Mouse (Mus musculus) midbrain, embryonic 15.5 days (tissue): Measurements from ENCODE around the gene Spop. TPM values are rescaled to one million over a fixed set of nuclear protein-coding genes. Genes with fewer than 3 reads are reported as not detected.
A peak's percentile ranks its signal among the peaks of the same experiment; 100 is the strongest.

Experiments used
- ATAC-seq: fragments of 200-750 bp; cut with Nextera tagmentation; replicated peaks from 2 replicates; pipeline ENCODE4 v1.8.0; 2017; ENCODE audit warnings: moderate TSS enrichment
- H3K27ac ChIP-seq: fragments of 300-500 bp; sonication (generic); 2 replicates; pipeline ENCODE4 v1.5.1; 2015; ENCODE audit warnings: mild to moderate bottlenecking, inconsistent platforms
- H3K27me3 ChIP-seq: fragments of 300-500 bp; sonication (generic); replicated peaks from 2 replicates; pipeline ENCODE4 v1.6.1; 2015; ENCODE audit warnings: inconsistent platforms
- H3K36me3 ChIP-seq: fragments of 300-500 bp; sonication (generic); replicated peaks from 2 replicates; pipeline ENCODE4 v1.6.1; 2015; ENCODE audit warnings: inconsistent platforms
- H3K4me1 ChIP-seq: fragments of 300-500 bp; sonication (generic); 2 replicates; pipeline ENCODE4 v1.6.1; 2015; ENCODE audit warnings: inconsistent platforms
- H3K4me2 ChIP-seq: fragments of 300-500 bp; sonication (generic); 2 replicates; pipeline ENCODE4 v1.6.1; 2015; ENCODE audit warnings: inconsistent platforms, mild to moderate bottlenecking, moderate library complexity
- H3K4me3 ChIP-seq: fragments of 300-500 bp; sonication (generic); 2 replicates; pipeline ENCODE4 v1.5.1; 2015; ENCODE audit warnings: mild to moderate bottlenecking, inconsistent platforms
- H3K9ac ChIP-seq: fragments of 300-500 bp; sonication (generic); 2 replicates; pipeline ENCODE4 v1.6.1; 2015; ENCODE audit warnings: mild to moderate bottlenecking, inconsistent platforms
- H3K9me3 ChIP-seq: fragments of 300-500 bp; sonication (generic); 2 replicates; pipeline ENCODE4 v1.6.1; 2016; ENCODE audit warnings: inconsistent platforms
- WGBS: fragments of 180-500 bp; shearing (Covaris S2); methylation state at CpG from one replicate; pipeline ENCODE4 v1.1.7; 2015; ENCODE audit warnings: mixed read lengths; 5-methylcytosine and 5-hydroxymethylcytosine counted together
- polyA plus RNA-seq: library from polyadenylated mRNA; unstranded; fragments of >200 nt; fragmentation: Nextera tagmentation; extraction: Ambion mirVana; gene quantifications from 2 replicates; pipeline ENCODE4 v1.2.1, GENCODE M21; 2015

Gene Spop
- 208 and 234 TPM in 2 replicates for polyA plus RNA-seq

- Histone ChIP-seq H3K27me3 (no peaks in the 10 kb centered on the region; the same call in 1 of the 2 replicates), H3K9me3 (no peaks in the 10 kb centered on the region), H3K9ac (peak within 1 kb of the TSS; percentile 77), H3K4me1 (peaks cover 26% of the 10 kb centered on the region), H3K27ac (peak within 1 kb of the TSS; percentile 95), H3K4me2 (peak within 1 kb of the TSS; percentile 69), H3K36me3 (no peaks in the 10 kb centered on the region), H3K4me3 (peak within 1 kb of the TSS; percentile 63)
- ATAC-seq, result peak; percentile 88
- WGBS, result 3% methylated on average over 39 of the region's 58 CpGs
Observed at GRCm38 (mm10) chr11:95413641-95414535, at the start of gene Spop. Gene Spop (plus strand): TSS chr11:95414080.

- ATAC-seq, result no peak
- 87% methylated on average over 5 of the region's 5 CpGs for WGBS
- no peak overlapping the region for H3K27ac ChIP-seq
- no peaks in the 10 kb centered on the region for H3K27me3 ChIP-seq
- H3K36me3 ChIP-seq, result no peaks in the 10 kb centered on the region
- H3K9ac ChIP-seq, result no peak overlapping the region
- no peak overlapping the region for H3K4me2 ChIP-seq
- no peaks in the 10 kb centered on the region for H3K9me3 ChIP-seq
- no peak overlapping the region for H3K4me3 ChIP-seq
- H3K4me1 ChIP-seq, result no peaks in the 10 kb centered on the region
Observed at GRCm38 (mm10) chr11:95364388-95364787, 49.5 kb upstream of the Spop start.

GRCm38 (mm10) chr11:95365596-95365995 lies 48.3 kb upstream of the Spop start:
- Histone ChIP-seq H3K9ac (no peak overlapping the region), H3K36me3 (no peaks in the 10 kb centered on the region), H3K27me3 (no peaks in the 10 kb centered on the region), H3K4me1 (no peaks in the 10 kb centered on the region), H3K9me3 (no peaks in the 10 kb centered on the region), H3K27ac (no peak overlapping the region), H3K4me2 (no peak overlapping the region), H3K4me3 (no peak overlapping the region)
- WGBS, result 80% methylated on average over 10 of the region's 10 CpGs
- no peak for ATAC-seq

- no peaks in the 10 kb centered on the region for H3K9me3 ChIP-seq
- no peaks in the 10 kb centered on the region for H3K4me1 ChIP-seq
- no peak overlapping the region for H3K9ac ChIP-seq
- WGBS, result 78% methylated on average over 6 of the region's 6 CpGs
- no peak overlapping the region for H3K27ac ChIP-seq
- H3K27me3 ChIP-seq, result no peaks in the 10 kb centered on the region
- H3K4me2 ChIP-seq, result no peak overlapping the region
- no peak overlapping the region for H3K4me3 ChIP-seq
- no peak for ATAC-seq
- H3K36me3 ChIP-seq, result no peaks in the 10 kb centered on the region
Observed at GRCm38 (mm10) chr11:95366280-95366897, 47.5 kb upstream of the Spop start.

- no peaks in the 10 kb centered on the region for H3K36me3 ChIP-seq
- H3K4me2 ChIP-seq, result no peak overlapping the region
- H3K27ac ChIP-seq, result no peak overlapping the region
- no peaks in the 10 kb centered on the region for H3K9me3 ChIP-seq
- no peaks in the 10 kb centered on the region for H3K4me1 ChIP-seq
- no peaks in the 10 kb centered on the region for H3K27me3 ChIP-seq
- no peak for ATAC-seq
- no peak overlapping the region for H3K4me3 ChIP-seq
- H3K9ac ChIP-seq, result no peak overlapping the region
- WGBS, result 79% methylated on average over 8 of the region's 8 CpGs
Observed at GRCm38 (mm10) chr11:95367011-95367735, 46.7 kb upstream of the Spop start.

GRCm38 (mm10) chr11:95368231-95368823 lies 45.6 kb upstream of the Spop start:
- H3K4me3 ChIP-seq, result no peak overlapping the region
- no peak overlapping the region for H3K9ac ChIP-seq
- no peaks in the 10 kb centered on the region for H3K36me3 ChIP-seq
- no peak overlapping the region for H3K27ac ChIP-seq
- no peaks in the 10 kb centered on the region for H3K9me3 ChIP-seq
- H3K27me3 ChIP-seq, result no peaks in the 10 kb centered on the region
- H3K4me2 ChIP-seq, result no peak overlapping the region
- 88% methylated on average over 8 of the region's 8 CpGs for WGBS
- H3K4me1 ChIP-seq, result no peaks in the 10 kb centered on the region
- ATAC-seq, result no peak

GRCm38 (mm10) chr11:95368871-95369270 lies 45.0 kb upstream of the Spop start:
- no peaks in the 10 kb centered on the region for H3K27me3 ChIP-seq
- no peak overlapping the region for H3K4me2 ChIP-seq
- no peak overlapping the region for H3K27ac ChIP-seq
- WGBS, result 97% methylated on average over 4 of the region's 4 CpGs
- no peaks in the 10 kb centered on the region for H3K4me1 ChIP-seq
- no peaks in the 10 kb centered on the region for H3K36me3 ChIP-seq
- no peaks in the 10 kb centered on the region for H3K9me3 ChIP-seq
- H3K9ac ChIP-seq, result no peak overlapping the region
- H3K4me3 ChIP-seq, result no peak overlapping the region
- no peak for ATAC-seq

GRCm38 (mm10) chr11:95369964-95370890 lies 43.7 kb upstream of the Spop start:
- no peak overlapping the region for H3K4me2 ChIP-seq
- WGBS, result 67% methylated on average over 15 of the region's 15 CpGs
- no peak overlapping the region for H3K9ac ChIP-seq
- no peaks in the 10 kb centered on the region for H3K4me1 ChIP-seq
- no peak overlapping the region for H3K4me3 ChIP-seq
- H3K27ac ChIP-seq, result no peak overlapping the region
- H3K9me3 ChIP-seq, result no peaks in the 10 kb centered on the region
- no peaks in the 10 kb centered on the region for H3K27me3 ChIP-seq
- no peaks in the 10 kb centered on the region for H3K36me3 ChIP-seq
- no peak for ATAC-seq

GRCm38 (mm10) chr11:95371182-95371581 lies 42.7 kb upstream of the Spop start:
- Histone ChIP-seq H3K27me3 (no peaks in the 10 kb centered on the region), H3K4me2 (no peak overlapping the region), H3K4me1 (no peaks in the 10 kb centered on the region), H3K9ac (no peak overlapping the region), H3K4me3 (no peak overlapping the region), H3K9me3 (no peaks in the 10 kb centered on the region), H3K36me3 (no peaks in the 10 kb centered on the region), H3K27ac (no peak overlapping the region)
- 94% methylated on average over 7 of the region's 7 CpGs for WGBS
- ATAC-seq, result no peak

GRCm38 (mm10) chr11:95378926-95379325 lies 35.0 kb upstream of the Spop start:
- Histone ChIP-seq H3K36me3 (no peaks in the 10 kb centered on the region), H3K27me3 (no peaks in the 10 kb centered on the region), H3K9ac (no peak overlapping the region), H3K27ac (no peak overlapping the region), H3K9me3 (no peaks in the 10 kb centered on the region), H3K4me2 (no peak overlapping the region), H3K4me1 (no peaks in the 10 kb centered on the region), H3K4me3 (no peak overlapping the region)
- ATAC-seq, result no peak
- 81% methylated on average over 9 of the region's 9 CpGs for WGBS

- Histone ChIP-seq H3K9ac (no peak overlapping the region), H3K27me3 (no peaks in the 10 kb centered on the region), H3K4me3 (no peak overlapping the region), H3K4me2 (no peak overlapping the region), H3K9me3 (no peaks in the 10 kb centered on the region), H3K4me1 (no peaks in the 10 kb centered on the region), H3K27ac (no peak overlapping the region), H3K36me3 (no peaks in the 10 kb centered on the region)
- WGBS, result 83% methylated on average over 5 of the region's 5 CpGs
- ATAC-seq, result no peak
Observed at GRCm38 (mm10) chr11:95379552-95379951, 34.3 kb upstream of the Spop start.
